Mouse (Mus musculus) mouse trophoblast stem cell (cell line): ENCODE results near the gene Ccl1.

Experiments
- in situ Hi-C, 2 experiments: fragments of 300-500 bp; cut with MseI, MboI; formaldehyde crosslinking; loops; 2 replicates in 1 of 2; 3 replicates in 1 of 2; pipeline ENCODE4 v1.15.1; 2025

Ccl1 gene

DNA sequence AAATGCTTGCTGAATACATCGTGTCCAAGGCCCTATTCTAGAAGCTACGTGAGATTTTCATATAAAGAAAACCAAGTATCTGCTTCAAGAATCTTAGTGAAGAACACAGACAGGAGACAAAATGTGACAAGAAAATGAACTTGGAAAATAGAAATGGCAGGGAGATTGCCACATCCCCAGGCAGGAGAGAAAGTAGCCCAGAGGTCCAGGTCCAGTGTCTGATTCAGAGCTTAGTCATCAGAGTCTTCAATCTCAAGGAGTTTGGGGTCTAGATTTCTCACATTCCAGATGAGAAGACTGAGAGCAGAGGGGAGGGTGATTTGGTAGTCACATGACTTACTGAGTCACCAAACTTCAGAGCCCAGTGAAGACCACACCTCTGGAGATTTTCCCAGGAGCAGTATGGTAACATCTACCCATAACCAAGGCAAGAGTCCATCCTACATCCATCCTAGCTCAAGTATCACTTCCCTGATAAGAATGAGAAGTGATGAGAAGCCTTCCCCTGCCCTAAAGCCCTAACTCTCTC is 98.5 kb downstream of the Ccl1 start:
- in situ Hi-C loops, result no loop called here

DNA sequence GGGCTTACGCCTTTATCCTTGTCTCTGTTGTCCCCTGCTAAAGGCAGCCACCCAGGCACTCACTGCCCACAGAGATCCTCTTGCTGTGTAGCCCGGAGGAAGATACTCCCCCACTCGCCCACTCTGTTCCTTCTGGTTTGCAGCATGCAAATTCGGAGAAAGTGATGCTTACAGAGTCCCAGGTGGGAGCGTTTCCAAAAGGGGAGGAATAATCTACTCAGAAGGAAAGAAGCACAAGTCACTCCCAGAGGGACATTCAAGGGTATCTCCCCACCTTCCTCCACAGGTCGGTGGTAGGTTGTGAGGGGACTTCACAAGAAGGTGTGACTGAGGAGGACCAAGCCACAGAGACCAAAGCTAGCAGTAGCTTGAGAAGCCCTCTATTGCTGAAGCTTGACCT is 100.3 kb downstream of the Ccl1 start:
- in situ Hi-C loops, result no loop called here

DNA sequence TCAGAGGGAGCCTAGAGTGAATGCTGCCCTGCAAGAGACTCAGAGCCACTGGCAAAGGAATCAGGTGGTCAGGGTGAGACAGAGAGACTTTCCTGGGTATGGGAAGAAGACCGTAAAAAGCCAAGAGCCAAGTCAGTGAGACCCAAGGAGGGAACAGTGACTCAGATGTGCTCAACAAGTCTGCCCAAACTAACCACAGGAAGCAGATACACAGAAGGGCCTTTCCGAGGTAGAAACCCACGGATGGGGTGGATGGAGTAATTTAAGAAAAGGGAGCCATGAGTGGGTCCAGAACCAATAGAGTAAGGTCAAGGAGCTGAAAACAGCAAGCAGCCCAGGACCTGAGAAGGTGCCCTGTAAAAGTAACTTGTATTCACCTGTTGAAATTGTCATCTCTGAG is 101.8 kb downstream of the Ccl1 start:
- in situ Hi-C loops, result no loop called here

DNA sequence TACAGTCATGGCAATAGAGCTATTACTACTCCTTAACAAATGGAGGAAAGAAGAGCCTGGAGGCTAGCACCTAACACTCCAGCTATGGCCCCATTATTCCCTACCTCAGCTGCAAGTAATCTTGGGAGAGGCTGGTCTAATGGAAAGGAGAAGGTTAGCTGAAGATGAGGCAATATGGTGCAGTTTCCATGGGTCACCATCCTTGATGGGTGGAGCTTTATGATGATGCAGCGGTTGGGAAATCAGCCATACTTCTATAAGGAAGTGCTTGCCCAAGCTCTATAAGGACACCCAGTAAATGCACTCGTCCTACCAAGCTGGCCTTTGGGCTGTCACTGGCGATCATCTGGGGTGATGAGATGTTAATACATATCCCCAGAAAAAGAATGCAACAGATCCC is 107.7 kb downstream of the Ccl1 start:
- in situ Hi-C loops, result no loop called here

DNA sequence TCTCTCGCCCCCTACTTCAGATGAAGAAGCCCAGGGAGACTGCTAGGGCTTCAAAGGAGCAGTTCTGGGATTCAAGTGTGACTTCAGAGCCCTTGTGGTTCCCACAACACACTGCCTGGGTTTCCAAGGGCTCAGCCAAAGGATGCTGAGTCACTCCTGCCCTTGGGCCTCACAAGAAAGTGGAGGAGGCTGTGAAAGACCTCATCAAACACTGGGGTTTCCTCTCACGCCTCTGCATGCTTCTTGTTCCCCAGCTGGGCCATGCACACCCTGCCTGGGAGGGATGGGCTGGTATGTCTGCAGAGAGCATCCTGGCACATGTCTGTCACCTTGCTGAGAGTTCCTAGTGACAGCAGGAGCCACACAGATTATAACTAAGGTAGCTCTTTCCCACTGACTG is 110.5 kb downstream of the Ccl1 start:
- in situ Hi-C loops, result no loop called here

DNA sequence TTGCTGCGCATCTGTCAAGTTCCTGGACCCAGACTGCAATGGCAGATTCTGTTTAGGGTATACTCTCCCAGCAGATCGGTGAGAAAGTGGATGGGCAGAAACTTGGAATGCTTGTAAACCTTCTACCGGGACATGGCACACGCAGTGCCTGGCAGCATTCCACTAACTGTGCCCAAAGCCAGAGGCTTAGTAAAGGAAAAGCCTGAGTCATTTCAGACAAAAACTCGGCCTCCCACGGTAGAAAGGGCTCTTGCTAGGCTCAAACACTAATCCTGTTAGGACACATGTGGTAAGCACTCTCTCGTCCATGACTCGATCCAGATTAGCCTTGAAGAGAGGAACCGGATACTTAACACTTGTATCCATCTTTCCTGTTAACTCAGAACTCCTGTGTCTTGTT is 111.7 kb downstream of the Ccl1 start:
- in situ Hi-C loops, result no loop called here

DNA sequence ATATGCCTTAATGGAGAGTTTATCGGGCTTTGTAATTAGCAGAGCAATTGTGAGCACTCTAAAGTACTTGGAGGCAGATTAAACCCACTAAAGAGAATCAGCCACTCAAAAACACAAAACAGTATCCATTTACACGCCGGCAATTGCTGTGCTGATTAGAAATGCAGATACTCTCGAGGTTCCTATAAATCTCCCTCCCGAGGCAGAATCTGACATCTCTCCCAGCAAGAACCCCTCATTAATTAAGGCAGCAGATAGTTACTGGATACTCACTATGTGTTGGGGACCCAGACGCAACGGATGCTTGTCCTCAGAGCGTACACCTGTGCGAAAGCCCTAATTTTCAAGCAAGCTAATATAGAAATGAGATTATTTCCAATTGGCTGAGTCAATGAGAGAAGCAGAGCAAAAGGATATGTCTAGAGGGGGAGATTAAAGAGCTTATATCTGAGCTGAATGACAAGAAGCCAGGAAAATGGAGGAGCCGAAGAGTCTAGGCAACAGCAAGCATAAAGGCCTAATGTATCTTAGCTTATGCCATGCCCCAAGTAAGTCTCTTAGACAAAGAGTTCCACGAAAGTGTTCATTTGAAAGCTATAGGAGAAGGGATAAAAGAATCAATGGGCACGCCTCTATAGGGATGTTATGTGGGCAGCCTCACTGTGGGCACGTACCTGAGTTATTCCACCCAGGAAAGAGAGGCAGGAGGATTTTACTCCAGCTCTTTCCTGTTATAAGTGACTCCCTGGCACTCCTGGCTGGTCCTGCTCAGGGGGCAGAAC is 115.5 kb downstream of the Ccl1 start:
- in situ Hi-C loops, result no loop called here

DNA sequence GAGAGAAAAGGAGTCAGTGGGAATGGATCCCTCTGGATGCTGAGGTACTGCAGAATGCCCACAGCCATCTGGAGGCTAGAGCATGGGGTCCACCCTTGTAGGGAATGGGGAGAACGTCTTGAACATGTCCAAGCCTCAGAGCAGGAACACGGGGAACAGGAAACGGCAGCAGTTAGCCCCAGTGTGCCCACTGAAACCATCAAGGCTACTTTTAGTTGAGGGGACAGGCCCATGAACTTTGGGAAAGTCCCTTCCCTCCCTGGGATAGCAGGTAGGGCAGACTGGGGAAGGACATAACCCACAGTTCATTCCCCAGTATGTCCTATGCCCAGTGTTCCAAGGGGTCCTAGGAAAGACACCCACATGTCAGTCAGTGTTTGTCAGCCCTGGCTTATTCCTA is 119.8 kb downstream of the Ccl1 start:
- in situ Hi-C loops, result no loop called here

DNA sequence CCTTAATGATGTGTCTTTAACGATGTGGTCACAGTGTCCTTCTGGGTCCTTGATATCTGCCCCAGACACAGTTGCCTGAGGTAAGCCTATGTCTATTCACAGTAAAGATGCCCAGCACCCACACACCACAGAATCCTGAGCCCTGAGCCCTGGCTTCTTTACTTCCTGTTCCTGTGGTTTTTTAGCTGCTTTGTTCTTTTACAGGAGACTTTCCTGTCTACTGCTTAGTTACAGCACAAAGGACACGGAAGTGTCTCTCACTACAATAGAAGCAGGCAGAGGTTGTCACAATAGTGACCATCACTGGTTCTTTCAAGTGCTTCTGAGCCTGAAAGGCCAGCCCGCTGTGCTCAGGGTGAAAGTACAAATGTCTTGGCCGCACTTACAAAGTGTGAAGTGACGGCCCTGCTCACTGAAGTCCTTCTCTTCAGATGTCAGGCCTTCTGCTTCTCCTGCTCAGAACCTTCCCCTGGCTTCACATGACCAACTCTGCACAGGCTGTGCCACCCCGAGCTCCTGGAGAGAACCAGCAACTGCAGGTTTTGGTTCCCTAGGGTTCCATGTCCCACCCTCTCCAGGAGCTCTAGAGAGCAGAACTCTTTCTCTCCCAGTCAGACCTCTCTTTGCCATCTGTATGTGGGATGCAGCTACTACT is 122.1 kb downstream of the Ccl1 start:
- in situ Hi-C loops, result no loop called here

DNA sequence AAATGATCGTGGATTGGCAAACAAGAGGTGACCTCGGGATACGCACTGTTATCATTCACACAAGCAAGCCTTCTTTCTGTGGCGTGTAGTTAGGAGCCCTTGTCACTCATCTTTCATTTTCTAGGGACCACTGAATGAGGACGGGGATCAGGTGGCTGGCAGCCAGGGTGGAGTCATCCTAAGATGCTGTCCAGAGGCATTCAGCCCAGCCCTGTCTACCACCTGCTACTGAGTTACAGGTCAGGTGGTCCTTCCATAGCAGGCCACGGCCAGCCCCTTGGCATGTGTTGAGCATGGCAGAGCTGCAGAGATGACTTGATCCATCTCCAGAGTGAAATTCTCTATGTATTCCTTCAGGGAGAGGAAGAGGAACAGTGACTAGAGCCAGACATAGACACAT is 123.1 kb downstream of the Ccl1 start:
- in situ Hi-C loops, result no loop called here

DNA sequence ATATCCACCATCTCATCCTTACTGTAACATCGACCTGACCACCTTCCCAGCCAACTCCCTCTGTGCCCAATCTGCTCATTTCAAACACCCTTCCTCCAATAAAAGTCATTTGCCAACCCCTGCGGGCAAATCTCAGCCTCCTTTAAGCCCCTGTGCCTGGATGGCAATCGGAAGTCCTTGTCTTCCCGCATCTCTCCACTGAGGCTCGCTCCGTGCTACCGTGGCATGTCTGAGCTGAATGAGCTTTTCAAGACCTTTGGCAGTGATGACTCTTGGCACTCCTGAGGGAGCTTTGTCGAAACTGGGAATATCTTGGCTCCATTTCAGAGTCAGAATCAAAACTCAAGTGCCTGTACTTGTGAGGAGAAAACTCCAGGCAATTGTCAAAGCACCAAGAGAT is 124.2 kb downstream of the Ccl1 start:
- in situ Hi-C loops, result no loop called here

DNA sequence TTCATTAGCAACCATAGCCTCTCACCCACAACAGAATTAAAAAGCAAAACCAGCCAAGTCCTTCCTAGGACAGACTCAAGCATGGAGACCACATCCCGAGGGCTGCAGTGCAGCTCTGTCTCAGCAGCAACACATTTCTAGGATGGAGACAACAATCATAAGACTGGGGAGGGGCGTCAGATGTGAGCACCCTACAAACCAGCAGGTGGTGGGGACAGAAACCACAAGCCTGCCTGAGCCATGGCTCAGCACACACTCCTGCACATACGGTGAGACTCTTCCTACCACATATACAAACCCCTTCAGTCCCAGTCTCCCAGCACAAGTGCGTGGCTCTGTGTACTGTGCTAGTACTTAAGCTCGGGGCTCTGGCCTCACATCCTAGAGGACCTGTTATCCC is 127.3 kb downstream of the Ccl1 start:
- in situ Hi-C loops, result loop anchor here (5.0 kb wide), 3 partner anchors 126 to 181 kb away; partner anchors contain the start of gene Ccl7 (in 1 of the 2)

DNA sequence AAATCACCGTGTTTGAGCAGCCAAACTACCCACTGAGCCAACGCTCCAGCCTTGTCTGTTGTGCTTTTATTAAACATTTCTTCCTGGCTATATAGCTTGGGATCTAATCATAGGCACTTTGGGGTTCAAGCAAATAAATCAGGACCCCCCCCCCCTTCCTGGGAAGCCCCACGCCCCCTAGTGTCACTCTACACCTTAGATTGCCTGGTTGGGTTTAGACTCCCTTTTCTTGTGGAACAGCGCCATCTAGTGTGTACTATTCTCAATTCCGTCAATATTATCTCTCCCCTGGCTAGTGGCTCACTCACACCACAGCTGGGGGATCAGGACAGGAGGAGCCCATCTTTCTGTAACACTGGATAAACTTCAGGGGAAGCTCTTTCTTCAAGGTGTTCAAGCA is 127.8 kb downstream of the Ccl1 start:
- in situ Hi-C loops, result loop anchor here (5.0 kb wide), 3 partner anchors 125 to 180 kb away; partner anchors contain the start of gene Ccl7 (in 1 of the 2)

DNA sequence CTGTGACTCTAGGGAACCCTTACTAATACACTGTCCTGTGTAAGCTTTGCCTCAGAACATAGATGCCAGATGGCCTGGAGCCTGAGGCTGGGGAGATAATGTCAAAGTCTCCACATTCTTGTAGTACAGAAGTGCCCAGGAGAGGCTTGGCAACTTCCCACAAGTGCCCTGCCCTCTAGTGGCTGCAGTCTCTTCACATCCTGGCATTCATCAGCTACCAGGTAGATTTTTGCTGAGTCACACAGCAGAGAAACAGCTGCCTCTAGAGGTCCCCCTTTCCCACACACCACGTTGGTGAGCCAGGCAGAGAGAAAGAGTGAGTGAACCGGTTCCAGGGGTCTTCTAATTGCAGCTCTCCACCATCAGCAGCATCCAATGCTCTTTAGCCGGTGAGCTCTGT is 130.7 kb downstream of the Ccl1 start:
- in situ Hi-C loops, result loop anchor here (5.0 kb wide), 3 partner anchors 122 to 177 kb away; partner anchors contain the start of gene Ccl7 (in 1 of the 2)

DNA sequence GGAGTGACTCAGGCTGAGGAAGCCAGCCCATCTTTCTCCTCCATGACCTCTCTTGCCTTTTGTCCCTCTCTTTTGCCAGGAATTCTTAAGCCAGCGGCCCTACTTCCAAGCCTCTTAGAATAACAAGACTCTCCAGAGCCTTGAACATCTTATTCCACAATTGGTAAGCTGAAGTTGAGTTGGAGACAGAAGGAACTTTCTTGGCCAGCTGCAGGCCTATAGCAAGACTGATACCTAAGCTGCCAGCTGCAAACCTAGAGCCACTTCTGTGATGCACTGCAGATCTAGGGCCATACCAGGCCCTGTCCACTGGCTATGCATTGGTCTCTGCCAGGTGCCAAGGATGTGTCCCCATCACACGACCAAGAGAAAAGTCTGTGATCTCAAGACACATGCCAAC is 132.0 kb downstream of the Ccl1 start:
- in situ Hi-C loops, result no loop called here

DNA sequence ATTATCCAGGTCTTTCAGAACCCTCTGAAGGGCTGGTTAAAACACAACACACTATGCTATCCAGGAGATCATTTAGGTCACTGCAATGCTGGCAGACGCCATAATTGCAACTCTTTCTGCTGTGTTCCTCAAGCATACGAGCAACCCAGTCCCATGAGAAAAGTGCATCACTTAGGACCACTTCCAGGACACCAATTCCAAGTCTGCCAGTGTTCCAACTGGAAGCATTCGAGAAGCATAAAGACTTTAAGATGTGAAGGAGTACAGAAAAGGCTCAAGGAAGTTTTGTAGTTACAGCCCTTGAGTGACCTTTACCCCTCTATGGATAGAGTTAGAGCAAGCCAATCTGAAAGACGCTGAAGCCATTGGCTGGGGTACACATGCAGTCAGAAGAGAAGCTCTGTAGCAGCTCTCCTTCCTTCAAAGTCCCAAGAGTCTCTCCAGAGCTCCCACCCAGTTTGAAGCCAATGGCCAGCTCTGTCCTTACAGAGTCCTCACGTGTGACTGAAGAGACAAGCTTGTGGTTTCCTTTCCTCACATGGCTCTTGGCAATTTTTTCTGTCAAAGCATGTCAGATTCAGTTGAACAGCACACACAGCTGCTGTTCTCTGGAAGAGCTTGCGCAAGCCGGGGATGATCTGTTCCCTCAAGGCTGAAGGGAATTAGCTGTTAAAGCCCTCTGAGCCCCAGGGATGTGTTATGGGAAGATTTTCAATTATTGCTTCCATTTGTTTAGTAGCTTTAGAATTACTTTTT is 134.0 kb downstream of the Ccl1 start:
- in situ Hi-C loops, result no loop called here

DNA sequence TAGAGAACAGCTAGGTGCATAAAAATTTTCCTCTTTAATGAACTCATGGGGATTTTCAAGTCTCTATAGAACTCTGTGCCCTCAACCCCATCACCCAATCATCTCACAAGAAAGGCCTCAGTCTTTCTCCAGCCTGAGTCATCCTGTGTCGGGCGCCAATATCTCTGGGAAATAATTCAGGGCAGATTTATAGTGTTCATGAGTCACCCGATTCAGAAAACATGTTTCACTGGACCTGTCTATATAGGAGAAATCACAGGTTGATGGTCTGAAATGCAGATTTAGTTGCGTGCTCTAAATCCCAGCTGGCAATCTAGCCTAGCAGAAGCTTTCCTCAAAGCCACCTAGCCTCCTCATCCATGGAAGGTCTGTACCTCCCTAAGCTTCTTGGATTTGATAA is 136.0 kb downstream of the Ccl1 start:
- in situ Hi-C loops, result no loop called here

DNA sequence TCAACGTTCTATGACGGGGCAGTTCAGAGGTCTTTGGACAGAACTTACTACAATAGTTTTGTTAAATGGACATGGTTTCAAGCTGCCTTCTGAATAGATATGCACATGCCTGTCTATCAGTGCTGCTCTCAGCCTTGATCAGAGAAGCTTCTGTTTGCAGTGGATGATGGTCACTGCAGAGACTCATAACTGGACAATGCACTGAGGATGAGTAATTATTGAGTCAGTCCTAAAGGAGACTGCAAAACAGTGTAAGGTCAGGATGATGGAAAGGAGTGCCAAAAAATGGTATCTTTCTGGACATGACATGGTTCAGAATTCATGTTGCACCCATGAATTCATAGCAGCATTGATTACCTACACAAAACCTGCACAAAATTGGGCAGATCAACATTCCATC is 137.2 kb downstream of the Ccl1 start:
- in situ Hi-C loops, result no loop called here

DNA sequence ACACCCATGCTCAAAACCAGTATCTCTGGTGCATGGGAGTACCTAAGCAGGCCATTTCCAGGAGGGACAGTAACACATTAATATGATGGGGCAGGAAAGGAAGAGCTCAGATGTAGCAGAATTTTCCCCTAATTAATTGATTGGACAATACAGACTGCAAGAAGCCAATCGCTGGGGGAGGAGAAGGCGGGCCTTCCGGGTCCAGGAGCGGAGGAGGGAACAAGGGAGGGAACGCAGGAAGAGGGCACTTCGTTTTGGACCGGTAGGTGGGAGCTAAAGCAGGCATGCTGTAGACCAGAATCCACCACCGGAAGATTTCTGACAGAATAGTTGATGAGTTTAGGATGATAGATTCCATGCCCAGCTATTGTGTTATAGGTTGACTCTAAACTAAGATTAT is 142.2 kb downstream of the Ccl1 start:
- in situ Hi-C loops, result no loop called here

DNA sequence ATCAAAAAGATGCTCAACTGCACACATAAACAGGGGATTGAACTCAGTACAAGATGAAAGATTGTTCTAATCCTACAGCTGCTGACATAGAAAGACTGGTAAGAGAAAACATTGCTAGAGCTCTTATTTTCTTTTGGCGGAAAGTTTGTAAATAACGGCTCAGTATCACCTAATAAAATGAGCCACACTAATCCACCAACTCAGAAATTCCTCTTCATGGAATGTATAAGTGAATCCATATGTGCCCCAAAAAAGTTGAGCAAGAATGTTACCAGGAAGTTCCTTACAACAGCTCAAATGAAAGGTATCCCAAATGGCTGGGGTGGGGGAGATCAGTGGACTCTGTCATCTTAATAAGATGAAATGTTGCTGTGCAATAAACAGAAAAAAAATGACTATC is 146.4 kb downstream of the Ccl1 start:
- in situ Hi-C loops, result no loop called here

DNA sequence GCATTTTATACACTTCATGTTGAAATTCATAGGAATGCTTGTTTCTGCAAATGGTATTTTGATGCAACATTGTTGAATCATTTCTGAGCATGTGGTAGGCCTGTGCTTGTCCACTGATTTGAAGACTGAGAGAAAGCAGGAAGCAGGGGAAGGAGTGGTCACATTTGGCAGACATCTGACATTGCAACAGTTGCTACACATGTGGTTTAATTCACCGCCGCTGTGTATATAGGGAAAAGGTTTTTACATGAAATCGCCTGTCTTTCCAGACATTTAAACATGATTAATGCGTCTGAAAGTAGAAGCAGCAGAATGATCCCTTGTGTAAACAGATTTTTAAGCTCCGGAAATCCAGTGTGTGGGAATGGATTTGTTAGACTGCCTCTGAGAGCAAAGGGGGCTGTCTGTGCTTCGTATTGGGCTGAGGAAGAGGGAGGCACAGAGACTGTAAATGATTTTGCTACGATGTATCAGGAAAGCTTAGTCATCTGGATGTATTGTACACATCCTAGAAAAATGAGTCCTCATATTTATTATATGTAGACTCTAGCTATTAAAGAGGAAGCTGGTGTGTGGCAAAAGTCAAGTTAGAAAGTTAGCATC is 165.9 kb downstream of the Ccl1 start:
- in situ Hi-C loops, result no loop called here

DNA sequence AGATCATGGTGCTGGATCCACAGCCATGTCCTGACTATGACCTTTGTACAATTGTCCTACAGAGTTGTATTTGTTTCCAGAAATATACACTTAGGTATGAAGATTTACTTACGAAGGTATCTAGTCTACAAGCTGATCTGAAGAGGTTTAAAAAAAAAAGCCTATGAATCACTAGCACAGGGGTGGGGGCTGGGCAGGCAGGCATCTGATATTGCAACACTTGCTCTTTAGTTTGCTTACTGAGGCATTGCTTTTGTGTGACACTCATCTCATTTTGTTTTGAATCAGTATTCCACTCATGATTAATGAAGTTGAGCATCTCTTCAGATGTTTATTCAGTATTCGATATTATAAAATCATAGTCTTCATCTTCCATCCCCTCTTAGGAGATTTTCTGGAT is 169.3 kb downstream of the Ccl1 start:
- in situ Hi-C loops, result no loop called here
